Mouse (Mus musculus): Measurements from ENCODE around the gene Cox14. TPM values are rescaled to one million over a fixed set of nuclear protein-coding genes. Genes with fewer than 3 reads are reported as not detected.

Gene Cox14
- polyA plus RNA-seq, 1 experiment = 36.3 TPM

DNA sequence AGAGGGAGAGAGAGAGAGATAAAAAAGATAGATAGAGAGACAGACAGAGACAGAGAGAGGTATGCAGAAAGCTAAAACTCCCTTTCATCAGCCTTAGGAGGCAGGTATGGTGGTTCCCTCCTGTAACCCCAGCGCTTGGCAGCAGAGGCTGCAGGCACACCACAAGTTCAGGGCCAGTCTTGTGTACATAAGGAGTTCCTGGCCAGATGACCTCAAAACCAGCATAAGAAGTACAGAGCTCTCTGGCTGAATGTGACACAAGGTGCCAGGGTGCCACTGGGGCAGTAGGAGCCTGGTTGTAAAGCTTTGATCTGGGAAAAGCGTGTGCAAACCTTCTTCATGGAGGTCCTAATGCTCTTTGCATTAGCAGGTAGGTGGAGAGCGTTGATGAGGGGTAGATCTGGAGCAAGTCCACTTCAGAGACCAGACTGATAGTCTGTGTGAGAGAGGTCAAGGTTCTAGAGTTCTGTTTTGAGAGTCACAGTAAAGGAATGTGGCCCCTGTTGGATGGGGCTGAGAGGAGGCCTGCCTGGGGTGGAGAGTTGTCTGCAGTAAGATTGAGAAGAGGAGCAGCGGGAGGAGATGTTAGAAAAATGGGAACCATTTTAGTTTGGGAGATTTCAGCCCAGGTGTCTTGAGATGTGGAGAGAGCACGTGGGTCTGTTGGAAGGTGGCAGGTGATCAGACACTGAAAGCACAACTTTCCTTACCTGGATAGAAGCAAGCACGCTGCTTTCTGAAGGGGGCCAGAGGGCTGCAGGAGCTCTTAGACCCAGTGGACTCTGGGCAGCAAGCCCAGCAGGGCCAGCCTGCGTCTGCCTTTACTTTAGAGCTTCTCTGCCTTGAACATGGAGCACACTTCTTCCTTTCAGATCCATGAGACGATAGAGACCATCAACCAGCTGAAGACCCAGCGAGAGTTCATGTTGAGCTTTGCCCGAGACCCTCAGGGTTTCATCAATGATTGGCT lies 14.9 kb upstream of the Cox14 start:
- Histone ChIP-seq H3K9ac (ENCODE audit: low read depth, poor library complexity, severe bottlenecking) (no peak overlapping the region), H3K9me3 (replicated peaks; ENCODE audit: control insufficient read depth, insufficient read depth, low read length, poor library complexity, severe bottlenecking) (no peaks in the 10 kb centered on the region), H3K36me3 (ENCODE audit: control insufficient read depth, insufficient read depth, low read length, poor library complexity, severe bottlenecking) (peaks cover 43% of the 10 kb centered on the region), H3K4me1 (ENCODE audit: control insufficient read depth, insufficient read depth, low read length) (peaks cover 10% of the 10 kb centered on the region), H3K4me3 (ENCODE audit: low read depth, low read length) (no peak overlapping the region), H3K27ac (ENCODE audit: insufficient read depth, low read length) (no peak overlapping the region), H3K27me3 (ENCODE audit: control insufficient read depth, insufficient read depth, low read length, poor library complexity, severe bottlenecking) (no peaks in the 10 kb centered on the region)
- no peak for TF ChIP-seq POLR2A (IDR thresholded peaks at IDR 0.05; ENCODE audit: insufficient read depth, low read length)
- TF ChIP-seq EP300 (IDR thresholded peaks at IDR 0.05; ENCODE audit: insufficient read depth, low read depth, low read length) = no peak
- TF ChIP-seq CTCF (IDR thresholded peaks at IDR 0.05; ENCODE audit: low read depth, low read length) = no peak

DNA sequence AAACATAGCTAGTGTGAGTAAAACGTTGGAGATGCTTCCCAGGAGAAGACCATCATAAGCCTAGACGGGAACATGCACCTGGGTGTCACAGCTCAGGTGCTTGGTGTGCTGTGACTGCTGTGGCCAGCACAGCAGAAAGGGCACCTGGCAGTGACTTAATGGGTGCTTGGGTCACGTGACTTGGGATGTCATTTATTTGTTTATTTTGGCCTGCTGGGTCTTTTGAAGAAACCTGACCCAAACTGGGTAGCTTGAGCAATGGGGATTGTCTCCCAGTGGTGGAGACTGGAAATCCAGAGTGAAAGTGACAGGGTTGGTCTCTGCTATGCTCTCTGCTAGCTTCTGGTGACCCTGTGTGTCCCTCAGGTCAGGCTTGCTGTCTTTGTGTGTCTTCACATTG lies 13.9 kb upstream of the Cox14 start:
- Histone ChIP-seq H3K27ac (ENCODE audit: insufficient read depth, low read length) (peak overlapping the region; percentile 11; the same call in 1 of the 2 replicates), H3K9ac (ENCODE audit: low read depth, poor library complexity, severe bottlenecking) (no peak overlapping the region), H3K9me3 (replicated peaks; ENCODE audit: control insufficient read depth, insufficient read depth, low read length, poor library complexity, severe bottlenecking) (no peaks in the 10 kb centered on the region), H3K4me1 (ENCODE audit: control insufficient read depth, insufficient read depth, low read length) (peaks cover 10% of the 10 kb centered on the region), H3K36me3 (ENCODE audit: control insufficient read depth, insufficient read depth, low read length, poor library complexity, severe bottlenecking) (peaks cover 38% of the 10 kb centered on the region), H3K27me3 (ENCODE audit: control insufficient read depth, insufficient read depth, low read length, poor library complexity, severe bottlenecking) (no peaks in the 10 kb centered on the region), H3K4me3 (ENCODE audit: low read depth, low read length) (no peak overlapping the region)
- TF ChIP-seq CTCF (IDR thresholded peaks at IDR 0.05; ENCODE audit: low read depth, low read length) = no peak
- no peak for TF ChIP-seq POLR2A (IDR thresholded peaks at IDR 0.05; ENCODE audit: insufficient read depth, low read length)
- no peak for TF ChIP-seq EP300 (IDR thresholded peaks at IDR 0.05; ENCODE audit: insufficient read depth, low read depth, low read length)

DNA sequence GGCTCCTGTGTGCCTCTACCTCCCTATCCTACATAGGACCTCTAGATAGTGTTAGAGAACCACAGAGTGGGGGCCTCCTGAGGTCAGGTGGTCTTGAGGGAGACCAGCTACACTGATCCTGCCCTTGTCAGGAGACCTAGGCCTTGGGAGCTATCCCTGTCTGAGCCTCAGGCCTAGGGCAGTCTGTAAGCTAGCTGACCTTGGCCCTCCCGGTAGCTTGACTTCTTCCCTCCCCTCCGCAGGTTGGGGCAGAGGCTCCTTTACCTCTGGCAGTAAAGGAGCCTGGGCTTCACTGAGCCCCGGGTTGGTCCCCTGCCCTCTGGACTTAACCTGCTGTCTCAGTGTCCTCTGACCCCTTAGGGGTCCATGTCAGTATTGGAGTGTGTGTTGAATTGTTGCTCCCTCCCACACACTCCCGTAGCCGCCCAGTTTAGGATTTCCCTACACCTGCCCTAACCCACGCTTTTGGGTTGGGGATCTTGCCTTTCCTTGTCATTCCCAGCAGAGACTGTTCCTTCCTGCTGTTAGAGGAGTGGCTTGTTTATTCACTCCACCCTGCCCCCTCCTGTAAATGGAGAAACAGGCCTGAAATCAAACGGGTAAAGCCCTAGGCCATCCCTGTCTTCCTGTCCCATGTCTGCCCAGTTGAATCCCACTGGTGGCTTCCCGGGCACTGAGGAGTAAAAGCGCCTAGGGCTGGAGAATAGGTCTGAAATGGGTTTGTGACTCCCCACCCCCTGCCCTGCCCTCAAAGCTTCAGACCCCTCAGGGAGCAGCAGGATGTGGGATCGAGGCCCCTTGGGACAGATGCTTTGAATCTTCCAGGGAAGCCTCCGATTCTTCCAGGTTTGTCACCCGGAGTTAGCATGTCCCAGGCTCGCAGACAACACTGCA lies 12.5 kb upstream of the Cox14 start:
- peak overlapping the region; percentile 74 for H3K27ac ChIP-seq (ENCODE audit: insufficient read depth, low read length)
- peaks cover 30% of the 10 kb centered on the region for H3K36me3 ChIP-seq (ENCODE audit: control insufficient read depth, insufficient read depth, low read length, poor library complexity, severe bottlenecking)

GRCm38 (mm10) chr15:99713569-99713968 lies 11.8 kb upstream of the Cox14 start:
- Histone ChIP-seq H3K9me3 (replicated peaks; ENCODE audit: control insufficient read depth, insufficient read depth, low read length, poor library complexity, severe bottlenecking) (no peaks in the 10 kb centered on the region), H3K4me3 (ENCODE audit: low read depth, low read length) (no peak overlapping the region), H3K4me1 (ENCODE audit: control insufficient read depth, insufficient read depth, low read length) (peaks cover 10% of the 10 kb centered on the region), H3K27ac (ENCODE audit: insufficient read depth, low read length) (peak overlapping the region; percentile 13; the same call in 1 of the 2 replicates), H3K36me3 (ENCODE audit: control insufficient read depth, insufficient read depth, low read length, poor library complexity, severe bottlenecking) (peaks cover 29% of the 10 kb centered on the region), H3K27me3 (ENCODE audit: control insufficient read depth, insufficient read depth, low read length, poor library complexity, severe bottlenecking) (no peaks in the 10 kb centered on the region), H3K9ac (ENCODE audit: low read depth, poor library complexity, severe bottlenecking) (no peak overlapping the region)
- TF ChIP-seq CTCF (IDR thresholded peaks at IDR 0.05; ENCODE audit: low read depth, low read length) (no peak), EP300 (IDR thresholded peaks at IDR 0.05; ENCODE audit: insufficient read depth, low read depth, low read length) (no peak), POLR2A (IDR thresholded peaks at IDR 0.05; ENCODE audit: insufficient read depth, low read length) (no peak)

More for the DNA sequence above, 12.5 kb upstream of the Cox14 start:
- Histone ChIP-seq H3K27me3 (ENCODE audit: control insufficient read depth, insufficient read depth, low read length, poor library complexity, severe bottlenecking) (no peaks in the 10 kb centered on the region), H3K9ac (ENCODE audit: low read depth, poor library complexity, severe bottlenecking) (no peak overlapping the region), H3K9me3 (replicated peaks; ENCODE audit: control insufficient read depth, insufficient read depth, low read length, poor library complexity, severe bottlenecking) (no peaks in the 10 kb centered on the region), H3K4me1 (ENCODE audit: control insufficient read depth, insufficient read depth, low read length) (peaks cover 10% of the 10 kb centered on the region), H3K4me3 (ENCODE audit: low read depth, low read length) (no peak overlapping the region)
- TF ChIP-seq POLR2A (IDR thresholded peaks at IDR 0.05; ENCODE audit: insufficient read depth, low read length) = no peak
- 0 out of 2 replicates have a peak, but pooled peaks have one; percentile 43 for TF ChIP-seq EP300 (IDR thresholded peaks at IDR 0.05; ENCODE audit: insufficient read depth, low read depth, low read length)

GRCm38 (mm10) chr15:99714206-99714605 lies 11.2 kb upstream of the Cox14 start:
- no peaks in the 10 kb centered on the region for H3K27me3 ChIP-seq (ENCODE audit: control insufficient read depth, insufficient read depth, low read length, poor library complexity, severe bottlenecking)
- H3K27ac ChIP-seq (ENCODE audit: insufficient read depth, low read length) = no peak overlapping the region
- peaks cover 23% of the 10 kb centered on the region for H3K36me3 ChIP-seq (ENCODE audit: control insufficient read depth, insufficient read depth, low read length, poor library complexity, severe bottlenecking)
- H3K9ac ChIP-seq (ENCODE audit: low read depth, poor library complexity, severe bottlenecking) = no peak overlapping the region
- TF ChIP-seq POLR2A (IDR thresholded peaks at IDR 0.05; ENCODE audit: insufficient read depth, low read length) (no peak), EP300 (IDR thresholded peaks at IDR 0.05; ENCODE audit: insufficient read depth, low read depth, low read length) (no peak), CTCF (IDR thresholded peaks at IDR 0.05; ENCODE audit: low read depth, low read length) (no peak)
- H3K4me3 ChIP-seq (ENCODE audit: low read depth, low read length) = no peak overlapping the region
- H3K4me1 ChIP-seq (ENCODE audit: control insufficient read depth, insufficient read depth, low read length) = peaks cover 10% of the 10 kb centered on the region
- no peaks in the 10 kb centered on the region for H3K9me3 ChIP-seq (replicated peaks; ENCODE audit: control insufficient read depth, insufficient read depth, low read length, poor library complexity, severe bottlenecking)
